In the genomic region with DNA sequence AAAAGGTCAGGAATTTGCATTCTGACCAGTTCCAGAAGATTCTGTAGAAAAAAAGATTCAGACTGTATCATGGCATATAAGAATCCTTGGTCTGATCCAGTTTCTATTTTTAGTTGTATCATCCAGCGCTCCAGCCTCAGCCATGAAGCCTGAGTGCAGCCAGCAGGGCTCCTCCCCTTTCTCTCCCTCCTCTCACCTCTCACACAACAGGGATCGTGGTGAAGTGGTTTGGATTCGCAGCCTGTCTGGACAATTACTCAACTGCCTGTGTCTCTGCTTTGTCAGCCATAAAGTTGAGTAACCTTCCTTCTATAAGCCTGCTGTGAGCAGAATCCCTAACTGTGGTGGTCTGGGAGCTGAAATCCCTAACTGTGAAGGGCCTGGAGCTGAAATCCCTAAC, we compare ENCODE assay signal across 9 mouse cellular contexts.
DNase-seq lines count a peak whose midpoint lies in the region; ATAC-seq and TF ChIP-seq lines count a peak whose summit lies in the region.
"Had no signal": no experiment of that assay in that cellular context is flagged by ENCODE, and none has a peak within 500 bp of the region (broad histone marks: within the 10 kb centered on the region; RNA-seq: fewer than 3 reads in every experiment).

No protein-coding gene starts in this region.

- H3K9me3 ChIP-seq in forebrain, embryonic 15.5 days, result no peaks in the 10 kb centered on the region
- H3K9me3 ChIP-seq in hindbrain, embryonic 16.5 days (ENCODE audit: control insufficient read depth, low read length), result no peaks in the 10 kb centered on the region
- H3K9me3 ChIP-seq: liver, embryonic 13.5 days had no signal

- no peak for TF ChIP-seq CTCF in thymus, adult 2 months (IDR thresholded peaks at IDR 0.05; ENCODE audit: borderline replicate concordance, control insufficient read depth, extremely low read depth, insufficient read depth, low read length, poor library complexity)

- no peak overlapping the region for H3K4me3 ChIP-seq in forebrain, embryonic 15.5 days
- no peak overlapping the region for H3K4me3 ChIP-seq in hindbrain, embryonic 16.5 days (ENCODE audit: low read length)
- no peak overlapping the region for H3K4me3 ChIP-seq in thymus, adult 2 months (ENCODE audit: control insufficient read depth, insufficient read depth, low read length)
- H3K4me3 ChIP-seq: liver, embryonic 13.5 days had no signal

- H3K4me1 ChIP-seq in forebrain, embryonic 15.5 days, result peaks cover 7% of the 10 kb centered on the region; the same call in 1 of the 2 replicates
- H3K4me1 ChIP-seq in hindbrain, embryonic 16.5 days (ENCODE audit: control insufficient read depth, insufficient read depth, low read depth, low read length), result peaks cover 9% of the 10 kb centered on the region; the same call in 1 of the 2 replicates
- no peaks in the 10 kb centered on the region for H3K4me1 ChIP-seq in thymus, adult 2 months (replicated peaks; ENCODE audit: control insufficient read depth, insufficient read depth, low read length)

- no peak for TF ChIP-seq POLR2A in thymus, adult 2 months (IDR thresholded peaks at IDR 0.05; ENCODE audit: control insufficient read depth, extremely low read depth, insufficient read depth, low read length, poor library complexity)

- H3K27ac ChIP-seq in forebrain, embryonic 15.5 days (replicated peaks), result 0 out of 2 replicates have a peak overlapping the region, but pooled peaks have one; percentile 19
- peak overlapping the region; percentile 63; the same call in 1 of the 2 replicates for H3K27ac ChIP-seq in hindbrain, embryonic 16.5 days (ENCODE audit: low read depth, low read length)
- H3K27ac ChIP-seq in thymus, adult 2 months (ENCODE audit: control insufficient read depth, insufficient read depth, low read length), result no peak overlapping the region
- H3K27ac ChIP-seq: liver, embryonic 13.5 days had no signal

- ATAC-seq in forebrain, embryonic 15.5 days (replicated peaks), result no peak; the same call in 1 of the 2 replicates
- peak; percentile 83 for ATAC-seq in hindbrain, embryonic 16.5 days
- ATAC-seq in megakaryocyte progenitor cell, adult 5-6 weeks (replicated peaks; ENCODE audit: poor library complexity), result peak; percentile 88
- no peak for ATAC-seq in monocyte, adult 5-6 weeks (replicated peaks; ENCODE audit: insufficient number of reproducible peaks, low FRiP score, low TSS enrichment, poor library complexity, severe bottlenecking)

- no peaks in the 10 kb centered on the region for H3K27me3 ChIP-seq in forebrain, embryonic 15.5 days
- H3K27me3 ChIP-seq in hindbrain, embryonic 16.5 days (replicated peaks; ENCODE audit: control insufficient read depth, insufficient read depth, low read length), result no peaks in the 10 kb centered on the region
- no peaks in the 10 kb centered on the region for H3K27me3 ChIP-seq in thymus, adult 2 months (ENCODE audit: control insufficient read depth, insufficient read depth, low read length)
- H3K27me3 ChIP-seq: liver, embryonic 13.5 days had no signal

- H3K9ac ChIP-seq in forebrain, embryonic 15.5 days (replicated peaks), result no peak overlapping the region
- H3K9ac ChIP-seq in hindbrain, embryonic 16.5 days (ENCODE audit: low read depth, low read length), result no peak overlapping the region; the same call in 1 of the 2 replicates
- H3K9ac ChIP-seq: liver, embryonic 13.5 days had no signal

- DNase-seq in ovary, postnatal 36 days (ENCODE audit: low spot score), result peak; percentile 47
- DNase-seq in ovary, postnatal 10 days (ENCODE audit: low spot score), result no peak
- no peak for DNase-seq in thymus, adult 2 months
- DNase-seq in layer of hippocampus, adult 9-10 months (ENCODE audit: low spot score), result no peak
- DNase-seq: liver, embryonic 13.5 days had no signal

- 9% methylated on average over 3 of the region's 3 CpGs for WGBS in forebrain, embryonic 15.5 days
- 11% methylated on average over 3 of the region's 3 CpGs for WGBS in hindbrain, embryonic 16.5 days
- 86% methylated on average over 3 of the region's 3 CpGs for WGBS in thymus, adult 2 months

- H3K4me2 ChIP-seq in forebrain, embryonic 15.5 days (replicated peaks), result no peak overlapping the region
- H3K4me2 ChIP-seq in hindbrain, embryonic 16.5 days (ENCODE audit: low read length), result no peak overlapping the region
- H3K4me2 ChIP-seq: liver, embryonic 13.5 days had no signal

- no peaks in the 10 kb centered on the region for H3K36me3 ChIP-seq in forebrain, embryonic 15.5 days
- no peaks in the 10 kb centered on the region for H3K36me3 ChIP-seq in hindbrain, embryonic 16.5 days (ENCODE audit: control insufficient read depth, insufficient read depth, low read length)
- H3K36me3 ChIP-seq in thymus, adult 2 months (ENCODE audit: control insufficient read depth, insufficient read depth, low read length), result no peaks in the 10 kb centered on the region
- H3K36me3 ChIP-seq: liver, embryonic 13.5 days had no signal

Comparison
In these comparisons a context has a peak if more than half of its experiments do, and no peak if none do; other contexts are left out.
1. ATAC-seq: peak in hindbrain, embryonic 16.5 days (single experiment) and megakaryocyte progenitor cell, adult 5-6 weeks (single experiment); none in forebrain, embryonic 15.5 days (single experiment) and monocyte, adult 5-6 weeks (single experiment).